12 mouse cellular contexts compared by ENCODE assay signal in the genomic region with DNA sequence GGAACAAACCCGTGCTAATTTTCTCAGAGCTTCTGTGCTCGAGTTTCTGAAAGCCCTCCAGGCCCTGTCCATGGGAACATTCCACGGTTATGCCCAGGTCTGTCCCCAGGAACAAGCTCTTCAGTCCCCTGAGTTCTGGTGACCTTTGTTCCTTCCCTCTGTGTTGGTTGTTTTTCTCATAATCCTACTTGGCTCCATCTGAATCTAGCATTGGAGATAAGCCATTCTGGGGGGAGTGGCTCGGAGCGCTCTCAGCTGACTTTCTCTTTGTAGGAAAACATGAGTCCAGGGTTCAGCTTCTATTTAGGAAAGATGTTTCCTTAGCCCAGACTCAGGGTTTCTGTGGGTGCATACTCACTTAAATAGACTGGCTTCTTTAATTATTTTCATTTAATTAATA. TPM values are rescaled to one million over a fixed set of nuclear protein-coding genes. Genes with fewer than 3 reads are reported as not detected.
DNase-seq lines count a peak whose midpoint lies in the region; ATAC-seq lines count a peak whose summit lies in the region.
"Had no signal": no experiment of that assay in that cellular context is flagged by ENCODE, and none has a peak within 500 bp of the region (broad histone marks: within the 10 kb centered on the region; RNA-seq: fewer than 3 reads in every experiment).

No protein-coding gene starts in this region.

- H3K9ac ChIP-seq in heart, embryonic 11.5 days (ENCODE audit: low read depth, low read length), result no peak overlapping the region
- H3K9ac ChIP-seq in midbrain, embryonic 14.5 days (replicated peaks; ENCODE audit: low read length), result no peak overlapping the region
- H3K9ac ChIP-seq: liver, embryonic 15.5 days had no signal

- H3K4me3 ChIP-seq in heart, embryonic 11.5 days (ENCODE audit: low read depth, low read length), result no peak overlapping the region
- no peak overlapping the region for H3K4me3 ChIP-seq in midbrain, embryonic 14.5 days (replicated peaks; ENCODE audit: low read depth, low read length)
- H3K4me3 ChIP-seq: liver, embryonic 15.5 days had no signal

- no peaks in the 10 kb centered on the region for H3K27me3 ChIP-seq in heart, embryonic 11.5 days (ENCODE audit: control insufficient read depth, insufficient read depth, low read length)
- H3K27me3 ChIP-seq in midbrain, embryonic 14.5 days (ENCODE audit: control insufficient read depth, insufficient read depth, low read length), result no peaks in the 10 kb centered on the region
- H3K27me3 ChIP-seq: liver, embryonic 15.5 days had no signal

- no peaks in the 10 kb centered on the region for H3K4me1 ChIP-seq in heart, embryonic 11.5 days (ENCODE audit: control insufficient read depth, insufficient read depth, low read length)
- no peaks in the 10 kb centered on the region for H3K4me1 ChIP-seq in midbrain, embryonic 14.5 days (ENCODE audit: control insufficient read depth, insufficient read depth, low read length)
- H3K4me1 ChIP-seq: liver, embryonic 15.5 days had no signal

- H3K27ac ChIP-seq in heart, embryonic 11.5 days (ENCODE audit: low read depth, low read length), result no peak overlapping the region
- no peak overlapping the region for H3K27ac ChIP-seq in midbrain, embryonic 14.5 days (replicated peaks; ENCODE audit: low read depth, low read length)
- H3K27ac ChIP-seq: liver, embryonic 15.5 days had no signal

- no peaks in the 10 kb centered on the region for H3K9me3 ChIP-seq in heart, embryonic 11.5 days (replicated peaks; ENCODE audit: control insufficient read depth, low read length)
- H3K9me3 ChIP-seq in midbrain, embryonic 14.5 days (ENCODE audit: control insufficient read depth, low read length), result no peaks in the 10 kb centered on the region
- H3K9me3 ChIP-seq: liver, embryonic 15.5 days had no signal

- H3K36me3 ChIP-seq in heart, embryonic 11.5 days (ENCODE audit: control insufficient read depth, insufficient read depth, low read length), result no peaks in the 10 kb centered on the region
- H3K36me3 ChIP-seq in midbrain, embryonic 14.5 days (ENCODE audit: control insufficient read depth, insufficient read depth, low read length), result no peaks in the 10 kb centered on the region
- H3K36me3 ChIP-seq: liver, embryonic 15.5 days had no signal

- peak; percentile 94 for DNase-seq in heart, adult 11 months
- DNase-seq in lung, postnatal 10 days, result peak; percentile 8
- no peak for DNase-seq in lung, postnatal 14 days
- peak; percentile 21 for DNase-seq in kidney, postnatal 10 days
- no peak for DNase-seq in cerebellum, adult 11 months
- DNase-seq in midbrain, embryonic 14.5 days, result no peak
- DNase-seq: cerebellum, postnatal 25 days; right cerebral cortex, postnatal 14 days; thymus, postnatal 25 days had no signal

- 84% methylated on average over 5 of the region's 5 CpGs for WGBS in heart, embryonic 11.5 days (ENCODE audit: insufficient replicate concordance)
- 89% methylated on average over 5 of the region's 5 CpGs for WGBS in midbrain, embryonic 14.5 days

- no peak overlapping the region for H3K4me2 ChIP-seq in heart, embryonic 11.5 days
- H3K4me2 ChIP-seq in midbrain, embryonic 14.5 days (ENCODE audit: low read length), result no peak overlapping the region
- H3K4me2 ChIP-seq: liver, embryonic 15.5 days had no signal

- no peak for ATAC-seq in heart, embryonic 11.5 days (replicated peaks; ENCODE audit: insufficient number of reproducible peaks, low FRiP score, low TSS enrichment)
- ATAC-seq in midbrain, embryonic 14.5 days (ENCODE audit: low FRiP score, low TSS enrichment), result no peak
- ATAC-seq: hindbrain, embryonic 16.5 days had no signal

RNA-seq across cellular contexts. Expression of gene Pde3a, which starts 58.7 kb away (rescaled TPM):
- polyA plus RNA-seq in heart, embryonic 11.5 days (2014; fragmentation: Nextera tagmentation; extraction: Ambion mirVana), result 9.9 and 10.7 TPM in 2 replicates
- polyA plus RNA-seq in midbrain, embryonic 14.5 days (2014; fragmentation: Nextera tagmentation; extraction: Ambion mirVana), result 2.3 and 3.1 TPM in 2 replicates

Comparison
In these comparisons a context has a peak if more than half of its experiments do, and no peak if none do; other contexts are left out.
1. DNase-seq: peak in heart, adult 11 months (single experiment), lung, postnatal 10 days (single experiment) and kidney, postnatal 10 days (single experiment); none in lung, postnatal 14 days (single experiment), cerebellum, adult 11 months (single experiment) and midbrain, embryonic 14.5 days (single experiment).